Mouse (Mus musculus) forebrain, embryonic 15.5 days (tissue): ENCODE results near the gene Wfdc1. TPM values are rescaled to one million over a fixed set of nuclear protein-coding genes. Genes with fewer than 3 reads are reported as not detected.

Source experiments
- ATAC-seq: fragments of 200-750 bp; cut with Nextera tagmentation; replicated peaks from 2 replicates; pipeline ENCODE4 v1.8.0; 2017; ENCODE audit warnings: mild to moderate bottlenecking, moderate TSS enrichment, moderate library complexity
- H3K27ac ChIP-seq: fragments of 300-500 bp; sonication (generic); replicated peaks from 2 replicates; pipeline ENCODE4 v1.5.1; 2015; ENCODE audit warnings: mild to moderate bottlenecking, inconsistent platforms
- H3K27me3 ChIP-seq: fragments of 300-500 bp; sonication (generic); 2 replicates; pipeline ENCODE4 v1.6.1; 2015; ENCODE audit warnings: inconsistent platforms
- H3K36me3 ChIP-seq: fragments of 300-500 bp; sonication (generic); 2 replicates; pipeline ENCODE4 v1.6.1; 2015; ENCODE audit warnings: mild to moderate bottlenecking, inconsistent platforms
- H3K4me1 ChIP-seq: fragments of 300-500 bp; sonication (generic); 2 replicates; pipeline ENCODE4 v1.6.1; 2015; ENCODE audit warnings: inconsistent platforms
- H3K4me2 ChIP-seq: fragments of 300-500 bp; sonication (generic); replicated peaks from 2 replicates; pipeline ENCODE4 v1.6.1; 2015; ENCODE audit warnings: mild to moderate bottlenecking, inconsistent platforms
- H3K4me3 ChIP-seq: fragments of 300-500 bp; sonication (generic); 2 replicates; pipeline ENCODE4 v1.5.1; 2015; ENCODE audit warnings: mild to moderate bottlenecking, inconsistent platforms
- H3K9ac ChIP-seq: fragments of 300-500 bp; sonication (generic); replicated peaks from 2 replicates; pipeline ENCODE4 v1.6.1; 2015; ENCODE audit warnings: mild to moderate bottlenecking, inconsistent platforms
- H3K9me3 ChIP-seq: fragments of 300-500 bp; sonication (generic); 2 replicates; pipeline ENCODE4 v1.6.1; 2016; ENCODE audit warnings: inconsistent platforms
- WGBS: fragments of 180-500 bp; shearing (Covaris S2); methylation state at CpG from one replicate; pipeline ENCODE4 v1.1.7; 2015; ENCODE audit warnings: mixed read lengths; 5-methylcytosine and 5-hydroxymethylcytosine counted together
- polyA plus RNA-seq: library from polyadenylated mRNA; unstranded; fragments of >200 nt; fragmentation: Nextera tagmentation; extraction: Ambion mirVana; gene quantifications from 2 replicates; pipeline ENCODE4 v1.2.1, GENCODE M21; 2015

Wfdc1 gene
- polyA plus RNA-seq, 1 experiment from 2014 or later: 2.4 TPM

DNA sequence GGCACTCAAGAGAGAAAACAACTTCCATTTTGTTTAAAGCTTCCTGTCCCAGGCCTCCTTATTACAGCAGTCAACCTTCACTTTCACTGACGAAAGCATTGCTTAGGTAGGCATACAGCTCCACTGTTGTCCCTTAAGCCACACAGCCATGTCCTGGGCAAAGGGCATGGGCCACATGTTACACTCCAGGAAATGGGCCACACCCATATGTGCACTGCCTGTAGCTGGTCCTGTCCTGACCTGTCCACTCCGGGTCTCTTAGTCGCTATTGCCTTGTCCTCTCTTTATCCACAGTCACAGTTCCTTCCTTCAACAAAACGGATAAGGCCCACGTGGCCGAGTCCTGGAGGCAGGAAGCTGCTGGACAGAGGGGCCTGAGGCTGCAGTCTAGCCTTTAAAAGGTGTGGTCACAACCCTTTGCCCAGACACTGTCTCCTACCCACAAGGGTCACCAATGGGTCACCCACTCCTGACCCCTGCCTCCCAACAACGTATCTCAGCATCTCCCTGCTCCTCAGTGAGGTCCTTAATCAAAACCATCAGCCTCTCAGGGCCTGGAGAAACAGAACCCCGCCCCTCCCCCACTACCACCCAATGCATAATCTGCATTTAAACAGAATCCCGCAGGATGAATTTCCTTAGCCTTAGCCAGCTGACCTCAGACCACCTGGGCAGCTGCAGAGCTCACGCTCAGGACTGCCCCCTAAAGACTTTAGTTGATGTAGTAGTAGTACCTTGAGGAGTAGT lies 38.4 kb upstream of the Wfdc1 start:
- no peak for ATAC-seq
- Histone ChIP-seq H3K4me1 (no peaks in the 10 kb centered on the region), H3K9ac (no peak overlapping the region), H3K27ac (no peak overlapping the region), H3K4me3 (no peak overlapping the region), H3K27me3 (no peaks in the 10 kb centered on the region), H3K36me3 (no peaks in the 10 kb centered on the region), H3K4me2 (no peak overlapping the region), H3K9me3 (no peaks in the 10 kb centered on the region)
- WGBS: 55% methylated on average over 10 of the region's 10 CpGs

DNA sequence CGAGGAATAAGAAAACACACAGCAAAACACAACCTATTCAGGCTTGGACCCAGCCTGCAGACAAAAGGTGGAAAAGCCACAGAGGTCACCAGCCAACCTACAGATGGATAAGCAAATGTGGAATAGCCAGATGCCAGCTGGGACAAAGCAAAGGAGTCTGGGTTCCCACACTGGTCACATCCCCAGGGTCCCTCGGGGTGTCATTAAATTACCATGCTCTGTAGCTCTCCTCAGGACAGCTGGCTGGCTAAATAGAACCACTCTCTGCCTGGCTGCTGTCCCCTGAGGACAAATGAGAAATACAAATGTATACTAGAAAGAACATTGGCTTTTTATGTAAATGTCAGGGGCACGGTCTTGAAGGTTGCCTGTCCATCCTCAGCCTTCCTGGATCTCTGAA lies 35.3 kb upstream of the Wfdc1 start:
- Histone ChIP-seq H3K4me3 (no peak overlapping the region), H3K4me1 (no peaks in the 10 kb centered on the region), H3K4me2 (no peak overlapping the region), H3K27ac (no peak overlapping the region), H3K9me3 (no peaks in the 10 kb centered on the region), H3K36me3 (no peaks in the 10 kb centered on the region), H3K9ac (no peak overlapping the region), H3K27me3 (peaks cover 10% of the 10 kb centered on the region; the same call in 1 of the 2 replicates)
- ATAC-seq: no peak
- 50% methylated on average over 3 of the region's 3 CpGs for WGBS

GRCm38 (mm10) chr8:119632246-119632645 lies 33.9 kb upstream of the Wfdc1 start:
- Histone ChIP-seq H3K4me3 (no peak overlapping the region), H3K36me3 (no peaks in the 10 kb centered on the region), H3K27me3 (peaks cover 10% of the 10 kb centered on the region; the same call in 1 of the 2 replicates), H3K4me1 (no peaks in the 10 kb centered on the region), H3K9ac (no peak overlapping the region), H3K9me3 (no peaks in the 10 kb centered on the region), H3K4me2 (no peak overlapping the region), H3K27ac (no peak overlapping the region)
- WGBS: 83% methylated on average over 9 of the region's 9 CpGs
- no peak for ATAC-seq

DNA sequence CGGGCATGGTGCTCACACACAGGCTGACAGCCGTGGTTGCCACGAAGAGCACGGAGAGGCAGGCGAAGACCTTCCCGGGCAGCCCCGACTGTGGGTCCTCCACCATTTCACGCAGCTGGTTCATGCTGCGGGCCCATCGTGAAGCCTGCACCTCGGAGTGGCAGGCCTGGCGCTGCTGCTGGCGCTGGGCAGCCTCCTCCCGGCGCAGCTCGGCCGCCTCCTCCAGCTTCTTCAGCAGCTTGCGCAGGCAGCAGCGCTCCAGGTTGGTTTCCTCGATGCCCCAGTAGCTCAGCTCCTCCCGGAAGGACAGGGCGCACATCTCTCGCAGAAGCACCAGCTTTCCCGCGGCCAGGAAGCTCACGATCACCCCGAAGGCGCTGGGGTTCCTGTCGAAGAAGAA lies 33.3 kb upstream of the Wfdc1 start:
- Histone ChIP-seq H3K4me1 (0 out of 2 replicates have a peak, but pooled peaks cover under 1% of the 10 kb centered on the region), H3K27me3 (peaks cover 10% of the 10 kb centered on the region; the same call in 1 of the 2 replicates), H3K9ac (no peak overlapping the region), H3K9me3 (no peaks in the 10 kb centered on the region), H3K4me3 (no peak overlapping the region), H3K4me2 (no peak overlapping the region), H3K27ac (no peak overlapping the region), H3K36me3 (no peaks in the 10 kb centered on the region)
- ATAC-seq: no peak
- 57% methylated on average over 29 of the region's 29 CpGs for WGBS

DNA sequence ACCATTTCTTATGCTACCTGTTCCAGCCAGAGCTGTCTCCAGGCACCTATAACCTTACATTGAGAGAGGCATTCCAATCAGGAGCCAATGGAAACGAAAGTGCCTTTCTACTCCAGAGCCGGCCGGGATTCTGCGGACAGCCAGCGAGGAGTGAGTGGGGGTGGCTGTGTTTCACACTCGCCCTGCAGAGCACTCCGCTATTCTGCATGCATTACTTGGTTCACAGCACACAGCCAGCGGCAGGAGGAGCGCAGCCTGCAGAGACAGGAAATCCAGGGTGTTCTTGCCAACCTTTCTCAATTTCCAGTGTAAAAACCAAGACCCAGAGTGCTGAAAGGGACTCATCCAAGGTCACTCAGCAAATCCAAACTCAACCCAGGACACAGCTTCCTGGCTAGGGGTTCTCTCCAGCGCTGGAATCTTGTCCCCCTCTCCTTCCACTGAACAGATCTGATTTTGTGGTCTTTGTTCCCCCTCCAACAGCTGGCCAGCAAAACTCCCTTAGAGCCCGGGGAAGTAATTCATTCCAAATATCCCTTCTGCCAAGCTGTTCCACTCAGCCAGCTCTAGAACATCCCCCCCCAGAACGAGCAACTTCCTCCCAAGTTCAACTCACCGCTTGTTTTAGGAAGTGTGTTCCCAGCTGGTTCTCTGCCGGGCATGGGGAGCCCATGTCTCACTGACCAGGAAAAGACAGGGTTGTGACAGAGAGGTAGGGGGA lies 31.4 kb upstream of the Wfdc1 start:
- ATAC-seq: no peak
- H3K9ac ChIP-seq: no peak overlapping the region
- no peak overlapping the region for H3K4me3 ChIP-seq

GRCm38 (mm10) chr8:119635378-119635777 lies 30.8 kb upstream of the Wfdc1 start, which contains the start of gene Kcng4:
Gene Kcng4 (minus strand): TSS chr8:119635680.
- Histone ChIP-seq H3K9ac (no peak within 1 kb of the TSS), H3K4me1 (0 out of 2 replicates have a peak, but pooled peaks cover 4% of the 10 kb centered on the region), H3K27me3 (peaks cover 10% of the 10 kb centered on the region; the same call in 1 of the 2 replicates), H3K4me3 (no peak within 1 kb of the TSS), H3K9me3 (no peaks in the 10 kb centered on the region), H3K27ac (no peak within 1 kb of the TSS), H3K4me2 (no peak within 1 kb of the TSS), H3K36me3 (no peaks in the 10 kb centered on the region)
- ATAC-seq: no peak
- WGBS: 52% methylated on average over 6 of the region's 6 CpGs

More for the DNA sequence above, 31.4 kb upstream of the Wfdc1 start:
- H3K9me3 ChIP-seq: no peaks in the 10 kb centered on the region
- H3K4me2 ChIP-seq: no peak overlapping the region
- 0 out of 2 replicates have a peak, but pooled peaks cover 4% of the 10 kb centered on the region for H3K4me1 ChIP-seq
- H3K27ac ChIP-seq: no peak overlapping the region
- WGBS: 18% methylated on average over 14 of the region's 14 CpGs
- peaks cover 10% of the 10 kb centered on the region; the same call in 1 of the 2 replicates for H3K27me3 ChIP-seq
- no peaks in the 10 kb centered on the region for H3K36me3 ChIP-seq

DNA sequence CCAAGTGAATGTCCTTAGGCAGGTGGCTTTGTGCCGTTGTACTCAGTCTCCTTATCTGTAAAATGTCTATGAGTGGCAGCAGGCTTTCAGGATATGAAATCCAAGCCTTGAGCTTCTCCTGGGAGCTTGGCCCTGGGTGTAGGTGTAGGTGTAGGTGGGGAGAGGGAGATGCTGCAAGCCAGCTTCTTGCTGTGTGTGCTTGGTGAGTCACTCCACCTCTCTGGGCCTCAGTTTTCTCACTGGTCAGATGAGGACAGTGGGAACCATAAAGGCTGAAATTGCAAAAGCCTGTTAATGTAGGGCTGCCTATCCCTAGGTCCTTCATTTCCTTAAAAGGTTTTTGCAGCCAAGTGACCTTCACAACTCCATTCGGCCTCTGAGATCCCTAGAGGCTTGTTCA lies 30.2 kb upstream of the Wfdc1 start:
- 50% methylated on average over 2 of the region's 2 CpGs for WGBS
- Histone ChIP-seq H3K27me3 (peaks cover 11% of the 10 kb centered on the region; the same call in 1 of the 2 replicates), H3K9ac (no peak overlapping the region)

DNA sequence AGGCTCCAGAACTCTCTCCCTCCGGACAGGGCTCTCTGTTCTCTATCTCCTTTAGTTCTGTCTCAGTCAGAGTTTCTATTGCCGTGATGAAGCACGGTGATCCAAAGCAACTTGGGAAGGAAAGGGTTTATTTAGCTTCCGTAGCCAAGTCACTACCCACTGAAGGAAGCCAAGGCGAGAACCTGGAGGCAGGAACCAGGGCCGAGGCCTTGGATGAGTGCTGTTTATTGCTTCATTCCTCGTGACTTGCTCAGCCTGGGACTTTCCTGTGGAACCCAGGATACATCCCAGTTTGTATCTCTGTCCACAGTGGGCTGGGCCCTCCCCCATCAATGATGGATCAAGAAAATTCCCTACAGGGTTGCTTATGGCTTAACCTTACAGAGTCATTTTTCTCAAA lies 29.4 kb upstream of the Wfdc1 start:
- Histone ChIP-seq H3K27me3 (peaks cover 13% of the 10 kb centered on the region; the same call in 1 of the 2 replicates), H3K27ac (no peak overlapping the region), H3K4me3 (no peak overlapping the region), H3K4me2 (no peak overlapping the region), H3K36me3 (no peaks in the 10 kb centered on the region), H3K4me1 (0 out of 2 replicates have a peak, but pooled peaks cover 4% of the 10 kb centered on the region), H3K9ac (no peak overlapping the region), H3K9me3 (no peaks in the 10 kb centered on the region)
- ATAC-seq: no peak
- 59% methylated on average over 7 of the region's 7 CpGs for WGBS

More for the DNA sequence above, 30.2 kb upstream of the Wfdc1 start:
- no peaks in the 10 kb centered on the region for H3K9me3 ChIP-seq
- no peak overlapping the region for H3K4me2 ChIP-seq
- no peak for ATAC-seq
- H3K27ac ChIP-seq: no peak overlapping the region
- no peak overlapping the region for H3K4me3 ChIP-seq
- no peaks in the 10 kb centered on the region for H3K36me3 ChIP-seq
- 0 out of 2 replicates have a peak, but pooled peaks cover 4% of the 10 kb centered on the region for H3K4me1 ChIP-seq

DNA sequence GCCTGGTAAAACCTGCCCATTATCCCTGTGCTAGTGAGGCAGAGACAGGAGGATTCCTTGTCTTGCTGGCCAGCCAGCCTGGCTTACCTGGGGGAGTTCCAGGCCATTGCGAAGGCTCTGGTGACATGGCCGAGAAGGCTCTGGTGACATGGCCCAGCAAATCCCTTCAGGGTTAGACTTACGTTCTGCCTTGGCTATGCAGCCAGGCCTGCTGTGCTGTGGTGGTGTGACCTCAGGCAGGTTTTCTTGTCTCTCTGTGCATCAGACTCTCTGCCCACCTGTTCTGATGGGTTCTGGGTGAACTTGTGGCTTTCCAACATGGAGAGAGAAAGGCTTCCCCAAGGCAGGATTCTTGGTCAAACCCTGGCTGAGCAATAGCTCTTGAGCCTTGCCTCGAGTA lies 28.8 kb upstream of the Wfdc1 start:
- 93% methylated on average over 4 of the region's 4 CpGs for WGBS
- H3K36me3 ChIP-seq: no peaks in the 10 kb centered on the region

DNA sequence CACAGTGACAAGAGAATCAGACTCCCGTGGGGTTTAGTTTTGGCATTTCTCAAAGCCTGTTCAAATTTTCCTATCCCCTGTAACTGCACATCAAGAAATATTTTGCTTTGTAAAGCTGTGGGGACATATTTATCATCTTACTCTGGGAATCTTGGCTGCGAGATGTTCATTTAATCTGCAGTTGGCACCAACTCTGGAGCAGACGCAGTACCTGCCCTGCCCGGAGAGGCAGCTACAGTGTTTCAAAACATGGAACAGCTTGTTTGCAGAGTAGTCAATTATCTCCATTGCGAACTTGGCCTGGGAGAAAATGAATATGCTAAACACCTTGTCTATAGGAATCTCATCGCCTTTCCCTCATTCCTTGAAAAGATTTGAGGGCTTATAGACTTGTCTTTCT lies 27.9 kb upstream of the Wfdc1 start:
- ATAC-seq: no peak

More for the DNA sequence above, 28.8 kb upstream of the Wfdc1 start:
- H3K4me2 ChIP-seq: no peak overlapping the region
- H3K27me3 ChIP-seq: peaks cover 13% of the 10 kb centered on the region; the same call in 1 of the 2 replicates
- 0 out of 2 replicates have a peak, but pooled peaks cover 4% of the 10 kb centered on the region for H3K4me1 ChIP-seq
- no peak overlapping the region for H3K9ac ChIP-seq
- H3K4me3 ChIP-seq: no peak overlapping the region
- no peaks in the 10 kb centered on the region for H3K9me3 ChIP-seq
- ATAC-seq: no peak
- H3K27ac ChIP-seq: no peak overlapping the region

GRCm38 (mm10) chr8:119639798-119640197 lies 26.4 kb upstream of the Wfdc1 start:
- H3K4me3 ChIP-seq: no peak overlapping the region
- no peaks in the 10 kb centered on the region for H3K36me3 ChIP-seq
- no peak for ATAC-seq
- no peak overlapping the region for H3K9ac ChIP-seq
- no peak overlapping the region for H3K4me2 ChIP-seq
- H3K9me3 ChIP-seq: no peaks in the 10 kb centered on the region
- 0 out of 2 replicates have a peak, but pooled peaks cover 5% of the 10 kb centered on the region for H3K27me3 ChIP-seq
- 70% methylated on average over 7 of the region's 7 CpGs for WGBS
- 0 out of 2 replicates have a peak, but pooled peaks cover 4% of the 10 kb centered on the region for H3K4me1 ChIP-seq
- no peak overlapping the region for H3K27ac ChIP-seq

More for the DNA sequence above, 27.9 kb upstream of the Wfdc1 start:
- Histone ChIP-seq H3K4me1 (0 out of 2 replicates have a peak, but pooled peaks cover 4% of the 10 kb centered on the region), H3K4me3 (no peak overlapping the region), H3K27me3 (peaks cover 13% of the 10 kb centered on the region; the same call in 1 of the 2 replicates), H3K4me2 (no peak overlapping the region), H3K36me3 (no peaks in the 10 kb centered on the region), H3K9ac (no peak overlapping the region), H3K27ac (no peak overlapping the region), H3K9me3 (no peaks in the 10 kb centered on the region)
- WGBS: 38% methylated on average over 6 of the region's 6 CpGs

- H3K27ac ChIP-seq: no peak overlapping the region
- WGBS: 86% methylated on average over 5 of the region's 5 CpGs
Measured at GRCm38 (mm10) chr8:119641058-119641457, 25.1 kb upstream of the Wfdc1 start.

More at GRCm38 (mm10) chr8:119641058-119641457, 25.1 kb upstream of the Wfdc1 start:
- no peak for ATAC-seq
- Histone ChIP-seq H3K27me3 (0 out of 2 replicates have a peak, but pooled peaks cover 3% of the 10 kb centered on the region), H3K9me3 (no peaks in the 10 kb centered on the region), H3K36me3 (no peaks in the 10 kb centered on the region), H3K4me1 (0 out of 2 replicates have a peak, but pooled peaks cover 4% of the 10 kb centered on the region), H3K9ac (no peak overlapping the region), H3K4me2 (no peak overlapping the region), H3K4me3 (no peak overlapping the region)
